Mouse (Mus musculus) adrenal gland, adult 8-10 months (tissue): ENCODE data around the gene Rnf157. TPM values are rescaled to one million over a fixed set of nuclear protein-coding genes. Genes with fewer than 3 reads are reported as not detected.
"Not testable (repeated sequence)": the region's sequence is repeated elsewhere in the genome, so short reads cannot be mapped to it uniquely, and the experiment has no call there.

Experiments
- DNase-seq: peaks from one replicate; pipeline ENCODE4 v3.0.0; 2022
- total RNA-seq, 4 experiments: library from RNA; stranded (reverse); gene quantifications; 2 replicates each; pipeline ENCODE4 v1.2.4; 2022

Rnf157 gene
- total RNA-seq, 4 experiments from 2014 or later, result 4.8 to 16.9 (median 9.3) TPM

DNA sequence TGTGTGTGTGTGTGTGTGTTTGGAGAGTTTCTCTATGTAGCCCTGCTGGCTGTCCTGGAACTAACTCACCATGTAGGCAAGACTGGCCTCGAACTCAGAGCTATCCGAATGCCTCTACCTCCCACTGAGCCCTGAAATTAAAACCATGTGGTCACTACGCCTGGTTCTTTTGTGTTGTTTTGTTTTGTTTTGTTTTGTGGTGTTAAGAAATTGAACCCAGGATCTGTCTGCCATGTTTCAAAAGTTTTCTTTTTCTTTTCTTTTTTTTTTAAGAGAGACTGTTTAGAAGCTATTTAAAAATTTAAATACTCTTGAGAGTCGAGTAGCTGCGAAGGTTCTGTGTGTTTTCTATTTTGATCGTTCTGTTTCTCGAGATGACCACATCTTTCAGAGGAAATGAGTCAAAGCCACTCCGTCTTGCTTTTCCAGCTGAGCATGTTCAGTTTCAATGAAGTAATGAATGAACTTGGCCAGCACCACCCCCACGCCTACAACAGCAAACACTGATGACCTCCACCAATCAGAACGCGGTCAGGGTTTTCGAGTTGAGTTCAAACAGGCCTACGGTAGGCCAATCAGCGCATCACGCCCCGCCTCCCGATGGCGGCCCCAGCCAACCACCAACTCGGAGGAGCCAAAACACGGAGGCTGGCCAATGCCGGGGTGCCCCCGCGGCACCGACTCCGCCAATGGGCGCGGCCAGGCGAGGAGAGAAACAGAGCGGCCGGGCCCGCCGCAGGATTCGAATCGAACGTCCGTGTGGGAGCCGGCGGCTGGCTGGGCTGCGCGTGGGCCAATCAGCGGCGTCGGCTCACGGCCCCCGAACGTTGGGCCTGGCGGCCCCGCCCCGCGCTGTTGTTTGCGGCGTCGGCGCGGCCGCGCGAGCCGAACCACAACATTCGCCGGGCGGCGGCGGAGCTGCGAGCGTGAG is 20.8 kb upstream of the Rnf157 start, which contains the start of gene Ubald2:
TSS of gene Ubald2 (plus strand) at position 739 of the 931 bp plus-strand sequence.
- peak; percentile 100 for DNase-seq

DNA sequence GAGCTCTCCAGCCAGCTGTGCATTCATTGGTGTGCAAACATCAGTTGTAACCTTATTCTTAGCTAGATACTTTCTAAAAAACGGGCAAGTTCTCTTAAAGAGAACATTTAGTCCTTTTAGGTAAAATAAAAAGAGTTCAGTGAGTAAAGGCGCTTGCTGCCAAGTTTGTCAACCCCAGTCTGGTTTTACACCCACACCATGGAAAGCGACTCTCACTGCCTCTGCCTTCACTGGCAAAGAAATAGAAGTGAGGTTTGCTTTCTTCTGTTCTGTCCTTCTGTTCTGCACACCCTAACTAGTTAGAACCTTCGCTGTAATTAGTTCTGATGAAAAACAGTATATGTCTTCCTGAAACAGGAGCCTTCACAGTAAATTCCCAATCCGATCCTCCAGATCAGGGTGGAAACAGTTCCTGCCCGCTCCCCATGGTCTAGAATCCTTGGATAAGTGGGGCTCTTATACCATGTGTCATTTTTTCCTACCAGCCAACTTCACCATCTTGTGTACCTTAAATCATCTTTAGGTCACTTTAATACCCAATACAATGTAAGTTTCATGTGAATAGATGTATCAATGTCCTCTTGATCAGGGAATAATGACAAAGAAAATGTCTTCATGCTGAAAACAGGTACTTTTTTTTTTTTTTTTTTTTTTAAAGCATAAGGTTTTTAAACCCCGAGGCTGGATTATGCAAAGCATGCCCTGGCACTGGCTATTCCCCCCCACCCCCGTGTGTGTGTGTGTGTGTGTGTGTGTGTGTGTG is 19.9 kb upstream of the Rnf157 start:
- no peak for DNase-seq

DNA sequence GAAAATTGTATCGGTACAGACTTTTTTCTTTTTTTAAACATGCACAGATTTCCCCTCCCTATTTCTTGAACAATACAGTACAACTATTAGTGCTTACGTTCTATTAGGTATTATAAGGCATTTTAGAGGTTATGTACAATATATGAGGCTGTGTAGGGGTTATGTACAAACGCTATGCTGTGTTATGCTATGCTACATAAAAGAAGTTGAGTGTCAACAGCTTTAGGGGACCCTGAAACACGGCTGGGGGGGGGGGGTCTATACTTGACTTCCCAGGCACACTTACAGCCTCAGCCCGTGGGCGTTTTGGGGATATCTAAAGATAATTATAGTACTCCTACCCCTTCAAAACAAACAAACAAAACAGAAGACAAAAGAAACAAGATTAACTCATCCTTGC is 19.3 kb upstream of the Rnf157 start:
- DNase-seq, result no peak

DNA sequence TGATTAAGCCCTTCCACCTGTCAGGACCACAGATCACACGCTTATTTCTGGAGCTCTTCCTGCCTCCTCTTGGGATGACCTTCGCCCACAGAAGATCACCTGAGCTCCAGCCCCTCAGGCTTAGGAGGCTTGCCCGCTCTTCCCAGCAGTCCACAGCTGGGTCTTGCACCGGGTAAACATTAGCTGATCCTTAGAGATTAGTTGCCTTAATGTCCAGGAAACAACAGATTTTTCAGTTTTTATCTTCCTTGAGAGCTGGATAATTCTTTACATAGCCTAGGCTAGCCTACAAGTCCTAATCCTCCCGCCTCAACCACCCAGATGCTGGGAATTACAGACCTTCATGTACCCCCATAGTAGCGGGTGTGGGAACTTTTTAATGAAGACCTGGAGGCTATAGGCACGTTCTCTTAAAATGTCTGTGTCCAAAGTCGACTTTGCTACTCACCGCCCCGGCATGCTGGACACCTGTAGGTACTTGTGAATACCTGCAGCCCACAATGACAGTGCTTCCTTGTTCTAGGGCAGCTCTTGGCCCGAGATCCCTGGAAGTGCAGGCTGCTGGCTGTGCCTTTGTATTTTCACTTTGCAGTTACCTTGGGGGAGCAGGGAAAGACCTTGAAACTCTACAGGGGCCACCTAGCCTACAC is 18.7 kb upstream of the Rnf157 start:
- no peak for DNase-seq

DNA sequence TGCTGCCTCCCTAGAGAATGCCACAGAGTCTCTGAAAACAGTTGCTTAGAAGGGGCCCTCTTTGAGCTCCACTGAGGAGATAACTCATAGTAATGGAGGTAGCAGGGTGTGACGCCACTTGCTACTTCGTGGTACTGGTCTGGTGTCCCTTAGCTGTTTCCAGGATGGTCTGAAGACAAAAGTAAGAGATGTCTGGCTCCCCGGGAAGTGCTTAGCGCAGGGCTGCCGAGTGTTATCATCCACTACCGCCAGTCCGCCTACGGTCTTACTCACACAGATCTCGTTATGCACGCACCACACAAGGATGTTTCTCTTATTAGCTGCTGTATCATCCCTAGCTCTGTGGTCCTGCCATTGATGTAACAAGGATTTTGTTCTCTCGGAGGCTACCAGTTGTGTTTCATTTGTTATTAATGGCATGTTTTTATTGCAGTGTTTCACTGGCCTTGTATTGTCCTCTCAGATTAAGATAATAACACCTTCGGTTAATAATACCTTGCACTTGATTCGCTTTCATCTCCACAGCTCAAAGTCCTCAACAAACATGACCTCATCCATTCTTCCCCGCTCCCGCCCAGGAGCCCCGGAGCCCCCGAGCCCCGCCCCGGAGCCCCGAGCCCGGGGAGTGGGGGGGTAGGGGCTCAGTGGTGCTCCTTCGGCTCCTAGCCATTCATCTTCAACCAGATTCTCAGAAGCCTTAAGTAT is 18.0 kb upstream of the Rnf157 start:
- DNase-seq, result no peak

DNA sequence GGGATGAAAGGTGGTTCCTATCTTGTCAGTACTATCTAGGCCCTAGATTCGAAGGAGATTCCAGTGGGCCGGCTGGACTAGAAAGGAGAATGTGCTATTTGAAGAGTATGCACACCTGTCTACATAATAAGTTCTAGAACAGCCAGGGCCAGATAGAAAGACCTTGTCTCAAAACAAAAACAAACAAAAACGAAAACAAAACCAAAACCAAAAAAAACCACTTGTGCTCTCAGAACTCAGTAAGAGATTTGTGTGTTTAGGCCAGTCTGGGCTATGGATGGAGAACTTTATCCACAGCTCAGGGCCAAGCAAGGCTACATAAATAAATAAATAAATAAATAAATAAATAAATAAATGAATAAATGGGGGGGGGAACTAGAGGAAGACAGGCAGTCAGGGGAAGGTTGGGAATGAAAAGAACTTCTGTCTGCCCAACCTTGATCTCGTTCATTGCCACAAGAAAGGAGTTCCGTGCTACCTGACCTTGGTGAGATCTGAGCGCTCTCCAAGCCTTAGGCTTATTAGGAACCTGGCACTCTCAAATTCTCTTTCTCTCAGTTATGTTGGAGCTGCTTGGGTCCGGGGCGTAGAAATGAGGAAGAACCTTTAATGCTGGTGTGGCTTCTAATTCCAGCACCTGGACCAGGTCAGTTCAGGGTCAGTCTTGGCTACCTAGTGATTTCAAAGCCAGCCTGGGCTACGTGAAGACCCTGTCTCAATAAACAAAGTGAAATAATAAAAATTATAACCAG is 17.2 kb upstream of the Rnf157 start:
- no peak for DNase-seq

DNA sequence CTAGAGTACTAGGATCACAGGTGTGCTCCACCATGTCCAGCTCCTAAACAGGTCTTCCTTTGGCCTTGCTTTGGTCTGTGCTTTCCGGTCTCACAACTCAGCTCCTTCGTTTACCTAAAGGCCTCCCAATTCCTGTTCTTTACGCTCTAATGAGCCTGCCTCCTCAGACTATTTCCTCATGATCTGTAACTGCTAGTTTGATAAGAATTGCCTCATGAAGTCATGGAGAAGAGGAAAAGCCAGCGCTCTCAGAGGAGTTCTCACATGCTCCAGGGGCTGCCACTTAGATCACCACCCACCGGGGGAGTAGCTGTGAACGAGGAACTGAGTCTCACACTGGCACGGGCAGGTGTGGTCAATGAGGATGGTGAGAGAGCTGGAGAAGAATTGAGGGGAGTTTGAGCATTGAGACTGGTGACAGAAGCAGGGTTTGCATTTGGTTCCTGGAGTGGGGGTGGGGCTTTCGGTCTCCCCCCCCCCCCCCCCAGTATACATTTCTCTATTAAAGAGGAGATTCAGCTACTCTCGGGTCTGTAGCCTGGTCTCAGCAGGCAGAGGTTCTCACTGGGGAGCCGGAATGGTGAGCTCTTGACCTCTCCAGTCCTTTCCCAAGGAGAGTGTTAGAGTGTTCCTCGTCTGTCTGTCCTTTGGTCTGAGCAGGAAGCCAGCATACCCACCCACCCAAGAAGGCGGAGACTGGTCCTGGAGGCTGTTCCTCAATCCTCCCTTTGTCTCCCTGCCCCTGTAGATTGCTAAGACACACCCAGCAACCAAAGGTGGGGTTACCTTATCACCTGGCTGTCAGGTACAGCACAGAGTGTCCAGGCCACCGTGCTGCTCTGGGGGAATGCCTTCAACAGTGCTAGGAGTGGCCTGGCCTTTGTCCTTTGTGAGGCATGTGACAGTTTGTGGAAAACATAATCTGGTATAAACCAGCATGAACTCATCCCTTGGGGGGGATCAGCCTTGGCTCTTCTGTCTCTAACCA is 16.3 kb upstream of the Rnf157 start:
- no peak for DNase-seq

DNA sequence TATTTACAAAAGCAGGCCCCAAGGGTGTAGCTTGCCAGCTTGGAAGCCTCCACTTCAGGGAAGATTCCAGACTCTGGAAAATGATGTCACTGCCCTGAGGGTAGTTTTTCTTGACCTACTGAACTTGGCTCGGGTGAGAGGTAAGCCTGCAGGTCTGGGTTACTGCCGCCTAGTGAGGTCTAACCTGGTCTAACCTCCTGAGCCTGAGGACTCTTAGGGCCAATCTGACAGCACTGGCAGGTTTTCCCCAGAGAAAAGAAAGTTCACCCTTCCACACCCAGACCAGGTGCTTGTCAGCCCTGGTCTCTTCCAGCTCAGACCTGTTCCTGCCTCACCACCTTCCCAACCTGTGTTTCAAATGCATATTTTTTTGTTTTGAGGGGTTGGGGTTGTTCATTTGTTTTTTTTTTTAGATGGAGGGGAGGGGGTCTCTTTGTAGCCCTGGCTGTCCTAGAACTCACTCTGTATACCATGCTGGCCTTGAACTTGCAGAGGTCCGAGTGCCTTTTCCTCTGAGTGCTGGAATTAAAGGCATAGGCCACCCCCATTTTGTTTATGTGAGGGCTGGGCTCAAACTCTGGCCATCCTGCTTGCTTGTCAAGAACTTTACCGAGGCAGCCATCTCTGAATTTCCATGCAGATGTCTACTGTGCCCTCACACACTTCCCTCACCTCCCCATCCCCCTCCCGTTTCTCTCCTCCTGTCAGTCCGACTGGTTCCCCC is 14.2 kb upstream of the Rnf157 start:
- no peak for DNase-seq

DNA sequence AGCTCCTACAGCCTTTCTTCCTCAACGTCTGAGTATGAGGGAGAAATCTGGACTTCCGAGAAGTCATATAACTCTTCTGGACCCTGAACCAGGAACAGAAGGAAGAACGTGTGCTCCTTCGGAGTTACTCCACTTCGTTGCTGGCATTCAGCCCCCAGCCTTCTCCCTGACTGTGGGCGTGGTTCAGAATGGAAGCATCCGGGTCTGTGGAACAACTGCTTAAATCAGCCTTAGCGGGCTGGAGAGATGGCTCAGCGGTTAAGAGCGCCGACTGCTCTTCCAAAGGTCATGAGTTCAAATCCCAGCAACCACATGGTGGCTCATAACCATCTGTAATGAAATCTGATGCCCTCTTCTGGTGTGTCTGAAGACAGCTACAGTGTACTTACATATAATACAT is 13.5 kb upstream of the Rnf157 start:
- DNase-seq, result not testable (repeated sequence)

DNA sequence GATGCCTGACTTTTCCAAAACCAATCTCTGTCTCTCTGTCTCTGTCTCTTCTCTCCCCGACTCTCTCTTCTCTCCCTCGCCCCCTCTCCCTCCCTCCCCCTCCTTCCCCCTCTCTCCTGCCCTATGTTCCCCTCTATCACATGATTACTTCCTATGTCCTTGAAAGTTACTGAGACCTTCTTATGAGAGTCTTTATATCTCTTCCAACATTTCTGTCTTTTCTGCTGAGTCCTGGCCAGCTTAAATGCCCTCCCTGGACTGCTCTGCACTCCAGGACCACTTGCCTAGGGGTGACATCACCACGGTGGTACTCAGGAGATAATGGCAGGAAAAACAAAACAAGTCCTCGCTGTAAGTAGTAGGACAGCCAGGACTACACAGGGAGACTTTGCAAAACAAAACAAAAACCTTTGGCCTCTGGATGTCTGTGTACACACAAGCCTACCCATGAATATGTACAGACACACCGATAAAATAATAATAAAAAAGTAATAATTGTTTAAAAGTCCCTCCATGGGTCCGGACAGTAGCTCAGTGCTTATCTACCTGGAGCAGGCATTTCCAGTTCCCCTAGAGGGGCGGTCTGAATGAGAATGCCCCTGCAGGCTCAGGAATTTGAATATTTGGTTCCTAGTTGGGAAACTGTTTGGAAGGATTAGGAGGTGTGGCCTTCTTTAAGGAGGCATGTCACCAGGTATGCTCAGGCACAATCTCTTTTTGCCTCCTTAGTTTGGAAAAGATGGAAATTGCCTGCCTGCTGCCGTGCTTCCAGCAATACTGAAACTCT is 12.0 kb upstream of the Rnf157 start:
- no peak for DNase-seq

DNA sequence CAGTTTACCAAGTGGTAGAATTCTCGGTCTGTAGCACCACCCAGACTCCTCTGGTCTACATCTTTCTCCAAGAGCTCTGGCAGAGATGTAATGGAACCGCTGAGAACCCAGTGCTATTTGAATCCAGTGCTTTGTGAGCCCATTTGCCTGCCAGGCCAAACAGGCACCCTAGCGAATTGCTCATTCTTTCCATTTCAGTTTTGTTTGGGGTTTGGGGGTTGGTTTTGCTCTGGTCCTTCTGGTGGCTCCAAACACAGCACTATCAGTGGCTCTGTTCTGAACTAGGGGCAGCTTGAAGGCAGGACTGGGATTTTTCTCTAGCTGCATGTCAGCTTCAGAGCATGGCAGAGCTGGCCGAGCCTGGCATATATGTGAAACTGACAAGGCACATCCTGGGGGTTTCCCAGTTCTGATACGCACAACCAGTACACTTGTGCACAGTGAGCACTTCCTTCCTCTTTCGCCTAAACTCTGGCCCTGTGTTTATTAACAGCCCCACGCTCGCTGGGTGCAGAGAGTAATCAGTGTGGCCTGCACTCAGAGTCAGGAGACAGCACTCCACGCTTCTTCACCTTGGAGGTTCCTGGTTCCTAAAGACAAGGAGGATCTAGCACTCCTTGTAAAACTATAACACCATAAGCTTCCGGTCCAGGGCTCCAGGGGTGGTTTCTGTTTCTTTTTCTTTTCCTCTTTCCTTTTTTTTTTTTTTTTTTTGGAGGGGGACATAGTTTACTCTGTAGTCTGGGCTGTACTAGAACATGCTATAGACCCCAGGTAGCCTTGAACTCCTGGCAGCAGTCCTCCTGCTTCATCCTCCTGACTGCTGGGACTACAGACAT is 11.2 kb upstream of the Rnf157 start:
- no peak for DNase-seq

DNA sequence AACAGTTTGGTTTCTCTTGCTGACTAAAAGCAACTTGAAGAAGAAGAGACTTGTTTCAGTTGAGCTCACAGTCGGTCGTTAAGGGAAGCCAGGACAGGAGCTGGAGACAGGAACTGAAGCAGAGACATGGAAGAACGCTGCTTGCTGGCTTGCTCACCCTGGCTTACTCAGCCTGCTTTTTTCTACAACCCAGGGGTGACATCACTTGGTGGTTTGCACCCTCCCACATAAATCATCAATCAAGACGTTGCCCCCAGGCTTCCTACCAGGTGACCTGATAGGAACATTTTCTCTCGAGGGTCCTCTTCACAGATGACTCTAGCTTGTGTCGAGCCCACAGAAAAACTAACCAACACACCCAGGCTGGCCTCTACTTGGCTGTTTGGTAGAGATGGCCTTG is 10.4 kb upstream of the Rnf157 start:
- no peak for DNase-seq

DNA sequence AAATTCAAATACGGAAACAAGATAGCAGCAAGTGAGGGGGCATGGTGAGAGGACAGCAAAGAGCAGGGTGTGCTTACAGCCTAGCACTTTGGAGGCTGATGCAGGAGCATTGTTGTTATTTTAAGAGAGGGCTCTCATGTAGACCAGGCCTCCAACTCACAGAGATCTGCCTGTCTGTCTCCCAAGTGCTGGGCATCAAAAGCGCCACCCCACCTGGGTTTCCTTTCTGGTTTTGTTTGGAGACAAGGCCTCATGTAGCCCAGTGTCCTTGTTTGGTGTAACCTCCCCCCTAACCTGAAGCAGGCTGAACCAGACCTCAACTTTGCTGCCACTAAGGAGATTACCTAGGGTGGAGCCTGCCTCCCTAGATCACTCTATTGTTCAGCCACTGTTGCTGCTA is 9.7 kb upstream of the Rnf157 start:
- no peak for DNase-seq

DNA sequence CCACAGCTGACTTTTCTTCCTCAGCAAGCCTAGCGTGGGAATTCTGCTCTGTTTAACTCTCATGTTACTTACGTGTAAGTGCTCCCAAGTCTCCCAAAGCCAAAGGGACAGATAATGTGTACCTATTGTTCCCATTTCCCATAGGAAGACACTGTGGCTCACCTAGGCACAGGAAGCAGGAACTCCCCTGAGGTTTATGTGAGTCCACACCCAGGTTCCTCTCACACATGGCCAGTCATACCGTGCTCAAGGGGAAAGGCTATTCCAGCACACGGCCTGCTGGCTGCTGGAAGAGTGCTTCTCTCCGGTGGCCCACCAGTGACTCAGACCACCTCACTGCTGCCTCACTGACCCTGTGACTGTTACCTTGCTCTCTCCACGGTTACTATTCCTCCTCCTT is 8.3 kb upstream of the Rnf157 start:
- no peak for DNase-seq

DNA sequence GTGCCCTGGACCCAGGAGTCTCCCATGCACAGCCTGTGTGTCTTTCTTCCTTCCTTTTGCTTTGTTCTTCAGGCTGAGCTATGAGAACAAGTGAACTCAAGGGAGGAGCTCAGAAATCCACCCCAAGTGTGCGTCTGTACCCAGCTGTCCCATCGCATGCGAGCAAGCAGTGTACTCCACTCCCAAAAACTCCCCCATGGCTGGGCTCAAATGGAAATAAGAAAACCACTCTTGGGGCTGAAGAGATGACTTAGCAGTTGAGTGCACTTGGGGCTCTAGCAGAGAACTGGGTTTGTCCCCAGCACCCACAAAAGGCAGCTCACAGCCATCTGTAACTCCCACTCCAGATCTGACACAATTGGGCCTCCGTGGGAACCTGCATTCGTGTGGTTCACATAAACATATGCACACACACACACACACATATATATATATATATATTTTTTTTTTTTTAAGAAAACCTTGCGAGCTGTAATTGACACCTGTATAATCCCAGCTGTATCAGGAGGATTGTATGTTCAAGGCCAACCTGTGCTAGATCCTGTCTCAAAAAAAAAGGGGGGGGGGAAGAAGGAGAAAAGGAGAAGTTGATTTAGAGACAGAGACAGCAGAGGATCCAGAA is 6.1 kb upstream of the Rnf157 start:
- DNase-seq, result no peak

DNA sequence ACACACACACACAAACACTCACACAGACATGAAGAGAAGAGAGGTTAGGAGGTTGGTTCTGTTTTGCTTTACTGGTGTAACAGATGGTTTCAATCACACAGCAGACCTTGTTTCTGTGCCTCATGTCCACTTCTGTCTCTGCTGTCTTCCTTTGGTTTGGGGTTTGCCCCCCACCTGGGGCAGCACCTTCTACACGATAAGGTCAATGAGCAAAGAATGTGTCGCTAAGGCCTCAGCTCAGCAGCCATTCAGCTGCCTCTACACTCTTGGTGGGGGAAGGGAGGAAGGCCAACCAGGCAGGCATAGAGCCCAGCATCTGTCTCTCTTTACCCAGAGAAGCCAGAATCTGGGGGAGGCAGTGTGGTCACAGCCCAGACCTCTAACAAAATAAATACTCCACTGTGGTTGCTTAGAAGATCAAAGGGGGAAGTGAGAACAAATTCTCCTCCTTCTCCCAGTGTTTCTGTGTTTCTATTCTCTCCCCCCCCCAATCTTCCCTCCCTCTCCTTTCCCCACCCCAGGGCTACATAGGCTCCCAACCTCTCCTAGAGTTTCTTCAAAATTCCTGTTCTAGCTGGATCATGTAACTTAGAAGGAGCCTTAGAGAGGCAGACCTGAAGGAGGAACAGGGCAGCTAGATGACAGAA is 5.5 kb upstream of the Rnf157 start:
- no peak for DNase-seq

DNA sequence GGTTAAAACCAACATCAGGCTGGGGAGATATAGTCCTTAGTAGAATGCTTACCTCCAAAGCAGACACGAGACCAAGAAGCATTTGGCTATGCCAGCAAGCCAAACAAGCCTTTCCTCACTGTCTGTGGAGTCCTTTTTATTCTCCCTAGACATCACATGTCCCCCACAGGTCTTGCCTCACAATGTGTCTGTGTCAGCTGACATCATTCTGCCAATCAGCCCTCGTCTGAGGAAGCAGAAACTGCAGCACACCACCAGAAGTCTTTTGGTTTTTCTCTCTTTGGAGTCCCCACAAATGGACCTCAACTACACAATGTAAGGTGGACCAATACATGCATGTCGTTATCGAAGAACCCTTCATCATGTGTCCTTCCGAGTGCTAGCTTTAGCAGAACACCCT is 4.2 kb upstream of the Rnf157 start:
- DNase-seq, result no peak
